Mouse (Mus musculus): ENCODE data around the gene Trib3. TPM values are rescaled to one million over a fixed set of nuclear protein-coding genes. Genes with fewer than 3 reads are reported as not detected.

Gene Trib3
- 1.3 and 3.0 TPM in 2 replicates for polyA plus RNA-seq (2016; fragmentation: Nextera tagmentation; extraction: Ambion mirVana)

DNA sequence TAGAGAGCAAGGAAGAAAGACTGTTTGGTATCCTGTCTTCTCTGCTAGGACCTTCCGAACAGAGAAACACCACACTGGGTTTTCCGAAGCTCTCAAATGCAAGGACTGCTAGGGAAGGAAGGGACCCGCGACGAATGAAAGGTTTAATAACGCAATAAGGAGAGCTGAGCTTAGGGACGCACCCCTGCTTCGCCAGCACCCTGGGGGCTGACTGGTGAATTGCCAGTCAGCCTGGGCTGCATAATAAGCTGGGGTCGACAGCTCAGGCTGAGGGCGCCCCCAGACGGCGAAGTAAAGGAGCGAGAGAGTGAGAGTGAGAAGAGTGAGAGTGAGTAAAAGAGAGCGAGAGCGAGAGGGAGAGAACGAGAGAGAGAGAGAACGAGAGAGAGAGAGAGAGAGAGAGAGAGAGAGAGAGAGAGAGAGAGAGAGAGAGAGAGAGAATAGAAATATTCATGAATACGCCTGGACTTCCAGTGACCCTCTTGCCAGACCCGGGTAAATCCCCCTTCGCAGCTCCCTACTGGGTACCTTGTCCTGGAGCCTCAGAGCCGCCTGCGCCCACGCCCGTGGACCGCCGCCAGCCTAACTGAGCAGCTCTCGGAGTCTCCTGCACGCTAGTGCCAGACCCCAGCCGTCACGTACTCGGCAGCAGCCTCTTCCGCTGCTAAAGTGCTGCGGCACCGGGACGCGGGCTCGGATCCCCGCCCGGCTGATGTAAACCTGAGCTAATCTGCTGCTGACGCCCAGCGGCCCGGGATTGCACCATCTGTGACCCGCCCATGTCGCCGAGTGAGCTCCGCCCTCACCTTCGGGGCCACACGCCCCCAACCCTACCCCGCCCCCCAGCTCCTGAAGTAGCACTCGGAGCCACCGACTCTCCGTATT, at the start of gene Trib3:
Trib3 (minus strand) TSS at position 704 of the 885 bp plus-strand sequence.
- Histone ChIP-seq H3K4me1 (replicated peaks) (peaks cover 22% of the 10 kb centered on the region), H3K4me3 (peak within 1 kb of the TSS; percentile 55), H3K36me3 (no peaks in the 10 kb centered on the region), H3K27me3 (ENCODE audit: insufficient read depth, poor library complexity, severe bottlenecking) (peaks cover 32% of the 10 kb centered on the region), H3K27ac (peak within 1 kb of the TSS; percentile 73), H3K9me3 (no peaks in the 10 kb centered on the region)
- WGBS = under 1% methylated on average over 52 of the region's 52 CpGs
- DNase-seq (ENCODE audit: low spot score) = peak; percentile 80

DNA sequence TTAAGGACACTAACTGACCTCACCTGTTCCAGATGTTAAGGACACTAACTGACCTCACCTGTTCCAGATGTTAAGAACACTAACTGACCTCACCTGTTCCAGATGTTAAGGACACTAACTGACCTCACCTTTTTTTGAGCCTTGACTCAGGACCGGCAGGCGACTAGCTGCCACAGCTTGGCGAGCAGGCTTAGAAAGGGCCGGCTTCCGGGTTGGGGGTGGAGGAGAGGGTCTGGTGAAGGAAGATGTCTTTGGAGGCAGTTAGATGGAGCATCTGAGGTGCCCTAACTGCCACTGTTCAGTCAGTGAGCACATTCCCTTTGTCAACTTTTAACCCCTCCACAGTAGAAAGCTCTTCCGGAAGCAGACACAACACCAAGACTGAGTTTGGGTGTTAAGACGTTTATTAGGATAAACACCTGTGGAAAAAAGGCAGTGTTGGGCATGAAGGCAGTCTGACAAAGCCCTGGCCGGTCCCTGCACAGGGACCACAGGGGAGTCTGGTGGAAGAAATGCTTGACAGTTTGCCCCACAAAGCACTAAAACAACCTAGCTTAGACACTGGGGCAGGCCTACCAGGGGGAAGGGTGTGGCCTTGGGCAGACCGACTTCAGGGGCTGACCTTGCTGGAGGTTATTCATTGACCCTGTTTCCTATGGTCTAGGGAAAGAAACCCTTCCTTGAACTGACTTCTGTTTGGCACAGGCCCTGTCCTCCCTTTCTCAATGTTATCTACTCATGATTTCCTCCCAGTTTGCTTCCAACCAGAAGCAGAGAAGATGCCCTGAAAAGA, 49.6 kb upstream of the Trib3 start:
- Histone ChIP-seq H3K4me1 (replicated peaks) (peaks cover 49% of the 10 kb centered on the region), H3K27me3 (ENCODE audit: insufficient read depth, poor library complexity, severe bottlenecking) (no peaks in the 10 kb centered on the region), H3K36me3 (peaks cover 14% of the 10 kb centered on the region), H3K9me3 (no peaks in the 10 kb centered on the region), H3K27ac (no peak overlapping the region), H3K4me3 (peak overlapping the region; percentile 94; the same call in 1 of the 2 replicates)
- DNase-seq (ENCODE audit: low spot score) = no peak
- 54% methylated on average over 9 of the region's 9 CpGs for WGBS

GRCm38 (mm10) chr2:152392786-152393185, 49.0 kb upstream of the Trib3 start:
- no peaks in the 10 kb centered on the region for H3K9me3 ChIP-seq
- H3K36me3 ChIP-seq = peaks cover 14% of the 10 kb centered on the region
- H3K27me3 ChIP-seq (ENCODE audit: insufficient read depth, poor library complexity, severe bottlenecking) = no peaks in the 10 kb centered on the region; the same call in 1 of the 2 replicates
- DNase-seq (ENCODE audit: low spot score) = no peak
- H3K4me1 ChIP-seq (replicated peaks) = peaks cover 45% of the 10 kb centered on the region
- no peak overlapping the region for H3K4me3 ChIP-seq
- WGBS = 22% methylated on average over 3 of the region's 3 CpGs
- H3K27ac ChIP-seq = no peak overlapping the region

- Histone ChIP-seq H3K4me1 (replicated peaks) (no peaks in the 10 kb centered on the region), H3K4me3 (no peak overlapping the region), H3K27ac (no peak overlapping the region), H3K9me3 (0 out of 2 replicates have a peak, but pooled peaks cover 4% of the 10 kb centered on the region), H3K36me3 (no peaks in the 10 kb centered on the region), H3K27me3 (ENCODE audit: insufficient read depth, poor library complexity, severe bottlenecking) (no peaks in the 10 kb centered on the region; the same call in 1 of the 2 replicates)
- WGBS = 83% methylated on average over 4 of the region's 4 CpGs
- DNase-seq (ENCODE audit: low spot score) = no peak
Observed at GRCm38 (mm10) chr2:152384191-152384590, 40.4 kb upstream of the Trib3 start.

DNA sequence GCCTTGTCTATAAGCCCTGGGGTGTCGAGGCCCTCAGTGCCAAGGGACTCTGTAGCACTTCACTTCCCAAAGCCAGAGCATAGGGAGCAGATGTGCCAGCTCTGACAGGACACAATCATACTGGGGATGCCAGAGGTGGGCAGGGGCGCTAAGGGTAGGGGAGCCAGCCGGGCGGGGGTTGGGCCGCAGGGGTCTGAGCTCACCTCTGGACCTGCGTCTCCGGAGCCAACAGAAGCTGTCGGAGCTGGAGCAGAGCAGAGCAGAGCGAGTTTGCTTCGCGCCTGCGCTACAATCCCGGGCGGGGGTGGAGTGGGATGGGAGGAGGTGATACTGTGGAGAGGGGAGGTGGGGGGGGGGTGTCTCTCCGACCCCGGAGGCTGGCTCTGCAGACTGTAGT, 32.5 kb upstream of the Trib3 start, which contains the start of gene Nrsn2:
Nrsn2 (minus strand) TSS at position 294 of the 397 bp plus-strand sequence.
- Histone ChIP-seq H3K4me3 (peak within 1 kb of the TSS; percentile 41), H3K9me3 (no peaks in the 10 kb centered on the region), H3K36me3 (no peaks in the 10 kb centered on the region), H3K27ac (peak within 1 kb of the TSS; percentile 83), H3K4me1 (replicated peaks) (peaks cover 31% of the 10 kb centered on the region), H3K27me3 (ENCODE audit: insufficient read depth, poor library complexity, severe bottlenecking) (peaks cover 61% of the 10 kb centered on the region)
- DNase-seq (ENCODE audit: low spot score) = peak; percentile 47
- 2% methylated on average over 16 of the region's 16 CpGs for WGBS

DNA sequence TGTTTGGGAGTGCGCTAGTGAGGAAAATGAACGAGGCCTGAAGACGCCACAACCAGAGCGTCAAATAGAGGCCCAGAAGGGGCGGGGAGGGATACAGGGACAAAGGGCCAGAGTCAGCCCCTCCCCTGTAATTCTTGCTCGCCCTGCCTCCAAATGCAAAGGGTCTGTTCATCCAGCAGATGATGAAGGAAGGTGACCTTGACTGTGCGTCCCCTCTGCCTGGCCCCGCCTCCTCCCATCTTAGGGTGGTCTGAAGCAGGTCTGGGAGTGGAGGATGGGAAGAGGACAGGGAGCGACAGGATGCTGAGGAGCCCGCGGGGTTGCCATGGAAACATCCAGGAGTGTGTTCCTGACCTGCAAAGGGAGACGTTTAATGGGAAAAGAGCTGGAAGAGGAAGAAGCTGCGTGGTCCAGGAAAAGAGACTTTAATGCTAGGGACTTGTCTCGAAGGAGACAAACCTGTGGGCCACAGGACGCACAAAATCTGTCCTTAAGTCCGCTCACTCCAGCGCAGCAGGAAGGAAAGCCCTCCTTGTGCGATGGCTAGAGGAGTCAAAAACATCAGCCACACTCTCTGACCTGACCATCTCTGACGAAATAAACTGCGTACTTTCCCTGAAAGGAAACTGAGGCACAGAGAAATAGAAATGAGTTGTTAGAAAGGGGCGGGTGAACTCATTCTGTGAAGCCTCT, 32.0 kb upstream of the Trib3 start:
- H3K4me1 ChIP-seq (replicated peaks) = peaks cover 31% of the 10 kb centered on the region
- DNase-seq (ENCODE audit: low spot score) = peak; percentile 72
- no peaks in the 10 kb centered on the region for H3K36me3 ChIP-seq
- H3K27ac ChIP-seq = peak overlapping the region; percentile 83
- peaks cover 64% of the 10 kb centered on the region for H3K27me3 ChIP-seq (ENCODE audit: insufficient read depth, poor library complexity, severe bottlenecking)
- H3K9me3 ChIP-seq = no peaks in the 10 kb centered on the region
- 2% methylated on average over 21 of the region's 21 CpGs for WGBS
- H3K4me3 ChIP-seq = peak overlapping the region; percentile 41

DNA sequence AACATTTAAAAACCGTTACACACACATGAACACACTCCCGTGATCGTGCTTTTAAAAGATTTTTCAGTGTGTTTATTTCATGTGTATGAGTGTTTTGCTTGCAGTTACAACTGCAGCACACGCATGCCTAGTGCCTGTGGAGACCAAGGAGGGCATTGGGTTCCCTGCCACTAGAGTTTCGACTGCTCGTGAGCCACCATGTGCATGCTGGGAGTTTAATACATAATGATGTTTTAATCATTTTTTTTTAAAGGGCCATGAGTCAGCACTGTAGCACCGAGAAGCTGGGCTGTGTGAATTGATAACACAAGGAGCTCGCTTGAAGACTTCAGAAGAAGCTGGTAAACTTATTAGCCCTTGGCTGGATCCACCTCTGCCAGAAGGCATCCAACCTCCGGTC, 29.7 kb upstream of the Trib3 start:
- Histone ChIP-seq H3K27me3 (ENCODE audit: insufficient read depth, poor library complexity, severe bottlenecking) (peaks cover 67% of the 10 kb centered on the region), H3K9me3 (no peaks in the 10 kb centered on the region), H3K36me3 (no peaks in the 10 kb centered on the region), H3K4me1 (replicated peaks) (peaks cover 36% of the 10 kb centered on the region), H3K27ac (no peak overlapping the region), H3K4me3 (no peak overlapping the region)
- 85% methylated on average over 9 of the region's 9 CpGs for WGBS
- DNase-seq (ENCODE audit: low spot score) = no peak

DNA sequence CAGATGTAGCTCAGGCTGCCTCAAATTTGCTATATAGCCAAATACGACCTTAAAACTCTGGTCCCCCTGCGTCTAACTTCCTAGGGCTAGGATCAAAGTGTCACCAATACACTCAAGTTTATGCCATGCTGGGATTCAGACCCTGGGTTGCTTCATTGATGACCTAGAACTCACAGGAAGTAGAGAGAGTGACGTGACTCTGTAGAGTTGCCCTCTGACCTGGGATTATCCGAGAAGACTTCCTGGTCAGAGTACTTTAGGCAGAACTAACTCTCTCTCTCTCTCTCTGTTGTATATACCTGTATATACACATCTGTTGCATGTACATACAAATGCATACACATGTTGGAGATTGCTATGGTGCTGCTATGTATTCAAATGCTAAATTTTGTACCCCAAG, 28.8 kb upstream of the Trib3 start:
- no peak for DNase-seq (ENCODE audit: low spot score)
- 68% methylated on average over 4 of the region's 4 CpGs for WGBS
- no peak overlapping the region for H3K4me3 ChIP-seq

DNA sequence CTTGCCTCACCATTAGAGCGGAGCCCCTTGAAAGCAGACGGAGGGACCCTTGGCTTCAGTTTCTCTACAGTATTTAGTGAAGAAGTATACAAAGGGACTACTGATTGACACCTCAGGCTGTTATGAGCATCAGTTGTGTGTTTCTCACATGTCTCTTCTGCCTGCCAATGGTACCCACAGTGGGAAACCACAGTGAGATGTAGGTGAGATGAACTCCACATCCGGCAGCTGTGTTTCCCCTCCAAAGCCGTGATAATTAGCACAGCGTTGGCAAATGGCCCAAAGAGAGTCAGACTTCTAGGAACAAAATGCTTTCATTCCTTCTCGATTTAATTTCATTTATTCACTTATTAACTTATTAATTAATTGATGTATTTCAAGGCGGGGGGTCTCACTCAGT, 28.3 kb upstream of the Trib3 start:
- peaks cover 36% of the 10 kb centered on the region for H3K4me1 ChIP-seq (replicated peaks)
- H3K27me3 ChIP-seq (ENCODE audit: insufficient read depth, poor library complexity, severe bottlenecking) = peaks cover 53% of the 10 kb centered on the region
- 89% methylated on average over 7 of the region's 7 CpGs for WGBS
- H3K27ac ChIP-seq = no peak overlapping the region
- no peaks in the 10 kb centered on the region for H3K36me3 ChIP-seq
- H3K9me3 ChIP-seq = no peaks in the 10 kb centered on the region
- H3K4me3 ChIP-seq = no peak overlapping the region
- no peak for DNase-seq (ENCODE audit: low spot score)

More for the DNA sequence above, 28.8 kb upstream of the Trib3 start:
- Histone ChIP-seq H3K9me3 (no peaks in the 10 kb centered on the region), H3K27me3 (ENCODE audit: insufficient read depth, poor library complexity, severe bottlenecking) (peaks cover 58% of the 10 kb centered on the region), H3K36me3 (no peaks in the 10 kb centered on the region), H3K4me1 (replicated peaks) (peaks cover 36% of the 10 kb centered on the region), H3K27ac (no peak overlapping the region)

DNA sequence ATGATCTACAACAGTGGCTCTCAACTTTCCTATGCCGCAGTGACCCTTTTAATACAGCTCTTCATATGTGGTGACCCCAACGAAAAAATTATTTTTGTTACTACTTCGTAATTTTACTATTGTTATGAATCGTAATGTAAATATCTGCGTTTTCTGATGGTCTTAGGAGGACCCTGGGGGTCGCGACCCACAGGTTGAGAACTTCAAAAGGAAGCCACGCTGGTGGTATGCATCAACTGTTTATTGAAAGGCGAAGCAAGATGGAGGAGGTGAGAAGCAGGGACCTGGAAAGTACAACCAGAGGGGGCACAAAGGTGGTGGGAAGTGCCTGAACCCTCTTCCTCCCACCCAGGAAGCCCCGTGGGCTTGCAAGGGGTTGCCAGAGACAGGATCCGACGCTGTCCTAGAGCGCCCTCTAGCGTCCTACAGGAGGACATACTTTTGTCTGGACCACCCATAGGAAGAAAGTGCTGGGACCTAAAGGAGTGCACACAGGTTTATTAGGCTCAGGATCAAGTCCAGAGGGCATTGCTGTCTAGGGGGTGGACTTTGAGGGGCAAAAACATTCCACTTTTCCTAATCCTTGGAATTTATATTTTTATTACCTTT, 24.8 kb upstream of the Trib3 start:
- Histone ChIP-seq H3K4me3 (no peak overlapping the region), H3K27ac (no peak overlapping the region), H3K4me1 (replicated peaks) (peaks cover 8% of the 10 kb centered on the region), H3K36me3 (no peaks in the 10 kb centered on the region), H3K9me3 (no peaks in the 10 kb centered on the region), H3K27me3 (ENCODE audit: insufficient read depth, poor library complexity, severe bottlenecking) (peaks cover 18% of the 10 kb centered on the region)
- DNase-seq (ENCODE audit: low spot score) = peak; percentile 65
- 28% methylated on average over 14 of the region's 14 CpGs for WGBS

- Histone ChIP-seq H3K9me3 (no peaks in the 10 kb centered on the region), H3K36me3 (no peaks in the 10 kb centered on the region), H3K27ac (no peak overlapping the region), H3K4me3 (no peak overlapping the region), H3K4me1 (replicated peaks) (peaks cover 11% of the 10 kb centered on the region), H3K27me3 (ENCODE audit: insufficient read depth, poor library complexity, severe bottlenecking) (peaks cover 15% of the 10 kb centered on the region)
- DNase-seq (ENCODE audit: low spot score) = no peak
- 87% methylated on average over 5 of the region's 5 CpGs for WGBS
Observed at GRCm38 (mm10) chr2:152367917-152368316, 24.1 kb upstream of the Trib3 start.

All from hindbrain, embryonic 10.5 days (tissue).